Mouse (Mus musculus): ENCODE measurements at regions not wholly inside any gene's neighbourhood (a gene's known extent, or its start where the extent isn't known, plus 50 kb on each side); places are given as distances from the start of the nearest gene placed in this dataset.
A peak's percentile ranks its signal among the peaks of the same experiment; 100 is the strongest.

- peak; percentile 84 for DNase-seq
These were observed 55.2 kb upstream of the Armh4 start for GRCm38 (mm10) chr14:49838410-49838809.

GRCm38 (mm10) chr14:49834695-49835094, 51.5 kb upstream of the Armh4 start:
- no peak for DNase-seq
